Mouse (Mus musculus): ENCODE results near the gene Sim1.

Sim1 gene

GRCm38 (mm10) chr10:50901601-50902475 is 7.3 kb downstream of the Sim1 start:
- DNase-seq = no peak

DNA sequence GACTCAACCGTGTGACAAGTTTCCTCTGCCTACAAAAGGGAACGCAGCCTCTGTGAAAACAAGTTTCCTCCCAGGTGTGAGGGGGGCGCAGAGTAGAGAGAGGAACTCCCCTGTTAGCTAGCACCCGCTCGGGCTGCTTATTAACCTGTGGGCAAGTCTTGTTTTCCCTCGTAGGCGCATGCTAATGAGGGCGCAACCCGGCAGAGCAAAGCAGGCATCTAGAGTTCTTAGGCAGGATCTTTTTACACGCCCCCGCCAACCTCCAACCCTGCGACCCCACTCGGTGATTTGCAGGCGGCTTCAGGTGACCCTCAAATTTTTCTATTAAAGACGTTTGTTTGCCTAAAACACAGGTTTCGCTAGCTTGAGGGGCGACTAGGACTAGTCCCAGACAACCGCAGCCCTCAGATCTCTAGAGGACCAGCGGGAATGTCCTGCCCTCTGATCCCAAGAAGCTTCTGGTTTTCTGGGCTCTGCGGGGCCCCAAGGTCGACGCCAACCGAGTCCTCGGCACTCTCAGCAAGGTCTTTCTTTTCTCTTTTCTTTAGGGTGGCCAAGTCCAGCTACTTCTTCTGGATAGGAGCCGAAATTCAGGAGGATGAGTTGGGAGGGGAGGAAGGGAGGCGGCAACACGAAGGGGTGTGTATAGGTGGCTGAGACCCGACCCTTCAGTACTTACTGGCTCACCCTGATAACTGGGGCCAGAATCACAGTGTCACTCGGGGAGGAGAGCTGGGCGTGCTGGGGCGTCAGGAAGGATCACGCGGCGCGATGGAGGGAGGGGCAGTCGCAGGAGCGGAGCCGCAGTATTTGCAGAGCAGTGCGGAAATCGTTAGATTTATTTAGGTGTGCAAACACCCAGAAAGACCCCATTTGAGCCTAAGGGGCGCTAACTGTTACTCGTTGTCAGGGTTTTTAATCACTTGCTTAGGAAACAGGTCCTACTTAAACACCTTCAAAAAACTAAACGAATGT is 8.5 kb downstream of the Sim1 start:
- DNase-seq = no peak

GRCm38 (mm10) chr10:50903846-50904763 is 9.6 kb downstream of the Sim1 start:
- DNase-seq = no peak

DNA sequence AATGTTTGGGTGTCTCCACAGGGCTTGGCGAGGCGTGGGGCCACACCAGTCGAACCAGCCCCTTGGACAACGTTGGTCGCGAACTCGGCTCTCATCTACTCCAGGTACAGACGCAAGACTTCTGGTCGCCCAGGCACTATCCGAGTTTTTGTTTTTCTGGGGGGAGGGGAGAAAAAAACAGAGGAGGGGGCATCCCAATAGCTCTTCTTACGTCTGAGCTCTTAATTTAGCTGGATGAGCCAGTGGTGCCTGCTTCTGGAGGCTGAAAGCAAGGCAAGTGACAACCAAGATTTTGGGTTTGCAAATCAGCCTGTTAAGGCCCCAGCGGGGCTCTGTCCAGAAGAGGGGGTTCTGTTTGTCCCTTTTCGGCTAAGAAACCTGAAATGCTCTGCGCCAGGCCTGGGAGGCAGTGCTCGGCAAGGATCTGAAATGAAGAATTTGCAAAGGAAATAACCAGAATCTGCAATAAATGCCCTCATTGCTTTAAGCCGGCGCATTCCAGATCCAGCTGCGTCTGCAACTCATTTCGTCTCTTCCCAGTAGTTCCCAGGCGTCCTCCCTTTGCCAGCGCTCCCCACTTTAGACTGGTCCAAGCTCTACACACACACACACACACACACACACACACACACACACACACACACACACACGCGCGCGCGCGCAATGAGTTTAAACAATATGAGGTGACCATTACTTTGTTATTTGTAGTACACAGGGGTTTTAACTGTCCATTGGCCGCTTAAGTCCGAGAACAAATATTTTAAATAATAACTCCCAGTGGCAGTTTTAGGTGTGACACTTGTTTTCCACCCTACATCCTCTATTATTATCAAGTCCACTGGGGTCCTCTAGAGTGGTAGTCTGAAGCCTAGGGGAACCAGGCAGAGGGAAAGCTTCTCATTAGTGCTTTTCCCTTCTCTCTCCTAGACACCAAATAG is 10.5 kb downstream of the Sim1 start:
- no peak for DNase-seq

DNA sequence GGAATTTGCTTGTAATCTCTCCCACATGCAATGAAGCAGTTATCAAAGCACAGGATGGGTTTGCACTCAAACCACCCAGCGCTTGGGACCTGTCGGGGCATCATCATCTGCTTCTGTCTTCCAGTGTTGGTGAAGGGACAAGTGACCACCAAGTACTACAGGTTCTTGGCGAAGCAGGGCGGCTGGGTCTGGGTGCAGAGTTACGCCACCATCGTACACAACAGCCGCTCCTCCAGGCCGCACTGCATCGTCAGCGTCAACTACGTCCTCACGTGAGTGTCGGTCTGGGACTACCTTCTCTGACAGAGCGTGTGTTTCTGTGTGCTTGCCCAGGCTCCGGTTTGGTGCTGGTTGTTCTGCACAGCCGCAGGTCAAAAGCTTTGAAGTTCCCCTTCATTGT is 15.8 kb downstream of the Sim1 start:
- no peak for DNase-seq

- DNase-seq = no peak
Measured at GRCm38 (mm10) chr10:50910861-50911410, 16.4 kb downstream of the Sim1 start.

DNA sequence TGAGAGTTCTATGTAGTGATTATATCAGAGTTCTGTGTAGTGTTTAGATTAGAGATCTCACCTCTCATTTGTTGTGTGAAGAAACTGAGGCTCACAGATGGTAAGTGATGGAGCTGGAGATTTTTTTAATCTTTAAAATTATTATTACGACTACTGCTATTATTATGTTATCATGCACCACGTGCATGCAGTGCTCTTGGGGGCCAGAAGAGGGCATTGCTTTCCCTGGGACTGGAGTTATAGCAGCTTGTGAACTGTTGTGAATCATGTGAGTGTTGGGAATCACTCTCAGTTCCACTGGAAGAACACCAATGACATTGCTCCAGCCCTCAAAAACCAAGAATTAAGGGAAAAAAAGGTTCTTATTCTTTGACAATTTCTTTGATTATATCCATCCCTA is 21.1 kb downstream of the Sim1 start:
- no peak for DNase-seq

DNA sequence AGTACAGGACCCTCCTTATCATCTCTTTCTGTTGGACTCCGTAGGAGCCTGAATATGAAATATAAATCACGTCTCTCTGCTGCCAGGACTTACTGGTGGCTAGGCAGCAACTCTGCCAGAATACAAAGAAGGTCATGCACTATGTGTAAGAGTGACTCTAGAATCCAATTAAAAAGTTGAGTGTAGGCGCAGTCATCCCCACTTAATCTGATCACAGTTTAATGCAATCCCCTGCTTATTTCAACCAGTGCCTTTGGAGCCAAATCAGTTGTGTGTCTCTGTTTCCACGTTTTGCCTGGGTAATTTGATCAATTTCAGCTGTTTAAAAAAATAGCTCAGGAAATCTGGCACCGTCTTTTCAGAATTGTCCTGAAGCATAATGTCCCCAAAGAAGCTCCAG is 34.7 kb downstream of the Sim1 start:
- no peak for DNase-seq

GRCm38 (mm10) chr10:50935673-50936072 is 41.1 kb downstream of the Sim1 start:
- no peak for DNase-seq

DNA sequence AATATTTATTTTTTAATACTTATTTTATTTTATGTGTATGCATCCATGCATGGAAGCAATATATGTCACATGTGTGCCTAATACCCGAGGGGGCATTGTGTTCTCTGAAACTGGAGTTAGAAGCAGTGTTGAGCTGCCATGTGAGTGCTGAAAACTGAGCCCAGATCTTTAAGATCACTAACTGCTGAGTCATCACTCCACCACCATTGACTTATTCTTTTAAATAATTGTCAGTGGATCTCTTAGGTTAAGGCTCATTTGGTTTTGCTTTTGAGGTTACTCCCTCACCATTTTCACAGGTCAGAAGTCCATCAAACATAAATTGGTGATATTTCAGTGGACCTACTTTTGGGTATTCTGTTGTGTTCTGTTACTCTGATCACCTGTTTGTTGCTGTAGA is 79.1 kb downstream of the Sim1 start:
- no peak for DNase-seq

DNA sequence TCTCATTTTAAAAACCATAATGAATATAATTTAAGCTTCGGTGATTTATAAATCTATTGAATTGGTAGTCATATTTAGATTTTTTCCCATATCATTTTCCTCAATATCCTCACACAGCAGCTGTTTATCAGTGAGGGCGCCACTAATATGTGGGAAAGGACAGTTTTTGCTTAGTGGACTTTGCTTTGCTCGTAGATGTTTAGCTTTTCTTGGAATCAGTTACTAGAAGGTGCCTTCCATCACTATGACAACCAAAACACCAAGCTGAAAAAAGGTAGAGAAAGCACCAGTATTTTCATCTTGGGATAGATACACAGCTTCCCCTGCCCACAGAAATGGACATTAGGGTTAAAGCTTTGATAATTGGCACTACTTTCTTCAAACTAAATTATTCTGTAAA is 87.3 kb downstream of the Sim1 start:
- no peak for DNase-seq

- no peak for DNase-seq
Measured at GRCm38 (mm10) chr10:50983620-50984019, 89.1 kb downstream of the Sim1 start.

GRCm38 (mm10) chr10:51007798-51008197 is 113.2 kb downstream of the Sim1 start:
- no peak for DNase-seq

DNA sequence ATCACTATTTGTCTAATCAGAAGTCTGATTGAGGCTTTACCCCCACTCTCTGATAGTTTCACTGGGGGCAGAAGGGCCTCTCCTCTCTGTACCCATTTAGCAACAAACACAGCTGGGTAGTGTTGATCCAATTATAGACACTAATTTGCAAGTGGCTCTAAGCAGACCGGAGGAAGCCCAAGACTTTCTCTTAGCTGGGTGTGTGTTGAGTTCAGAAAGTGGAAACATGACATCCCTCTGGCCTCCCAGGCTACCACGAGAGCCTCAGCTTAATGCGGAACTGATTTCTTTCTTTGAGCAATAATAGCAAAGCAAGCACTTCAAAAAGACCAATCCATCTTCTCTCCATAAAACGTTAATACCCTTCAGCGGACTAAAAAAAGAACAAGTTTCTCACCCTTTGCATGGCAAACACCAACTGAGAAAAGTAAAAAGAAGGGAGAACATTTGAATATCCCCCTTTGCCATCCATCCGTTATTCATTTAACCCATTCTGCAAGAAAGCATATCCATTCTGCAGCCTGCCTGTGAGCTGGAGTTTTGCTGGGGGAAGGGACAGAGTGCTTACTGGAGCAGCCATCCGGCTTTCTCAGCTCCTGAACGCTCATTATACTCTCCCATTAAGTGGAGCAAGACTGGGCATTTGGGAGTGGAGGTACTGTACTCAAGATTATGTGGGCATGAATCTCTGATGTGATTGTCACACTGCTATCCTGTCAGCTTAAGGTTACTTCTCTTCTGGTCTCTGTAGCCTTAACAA is 117.0 kb downstream of the Sim1 start:
- no peak for DNase-seq

GRCm38 (mm10) chr10:51014901-51015300 is 120.3 kb downstream of the Sim1 start:
- no peak for DNase-seq

DNA sequence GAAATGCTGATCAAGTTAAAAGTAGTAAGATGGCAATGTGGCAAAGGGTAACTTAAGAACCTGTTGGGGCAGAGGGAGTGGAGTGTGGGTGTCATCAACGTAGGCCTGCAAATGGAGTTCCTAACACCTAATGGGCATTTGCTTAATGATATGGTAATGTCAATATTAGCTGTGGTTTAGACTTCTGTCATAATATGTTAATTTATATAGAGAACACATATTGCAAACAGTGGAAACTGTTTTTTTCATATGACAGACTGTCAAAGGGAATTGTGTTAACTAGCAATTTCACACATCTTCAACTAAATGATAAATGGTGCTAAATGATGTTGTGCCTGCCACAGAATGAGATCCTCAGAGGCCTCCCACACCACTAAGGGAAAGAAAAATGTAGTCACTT is 120.8 kb downstream of the Sim1 start:
- DNase-seq = no peak

- DNase-seq = no peak
Measured at GRCm38 (mm10) chr10:51023308-51024279, 129.0 kb downstream of the Sim1 start.
